Mouse (Mus musculus): ENCODE measurements at regions not wholly inside any gene's neighbourhood (a gene's known extent, or its start where the extent isn't known, plus 50 kb on each side); places are given as distances from the start of the nearest gene placed in this dataset.

DNA sequence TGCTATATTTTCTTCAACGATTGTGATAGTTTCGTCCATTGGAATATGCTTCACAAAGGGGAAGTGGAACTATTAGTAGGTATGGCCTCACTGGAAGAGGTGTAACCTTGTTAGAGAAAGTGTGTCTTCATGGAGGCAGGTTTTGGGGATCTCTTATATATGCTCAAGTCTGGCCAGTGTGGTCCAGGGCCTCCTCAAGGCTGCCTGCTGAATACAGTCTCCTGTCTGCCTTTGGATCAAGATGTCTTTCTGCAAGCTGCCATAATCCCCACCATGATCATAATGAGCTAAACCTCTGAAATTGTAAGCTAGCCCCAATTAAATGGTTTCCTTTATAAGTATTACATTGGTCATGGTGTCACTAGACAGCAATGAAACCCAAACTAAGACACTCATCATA, 384.3 kb downstream of the Btbd3 start:
- DNase-seq (ENCODE audit: low spot score in 2 of 2), result no peak

DNA sequence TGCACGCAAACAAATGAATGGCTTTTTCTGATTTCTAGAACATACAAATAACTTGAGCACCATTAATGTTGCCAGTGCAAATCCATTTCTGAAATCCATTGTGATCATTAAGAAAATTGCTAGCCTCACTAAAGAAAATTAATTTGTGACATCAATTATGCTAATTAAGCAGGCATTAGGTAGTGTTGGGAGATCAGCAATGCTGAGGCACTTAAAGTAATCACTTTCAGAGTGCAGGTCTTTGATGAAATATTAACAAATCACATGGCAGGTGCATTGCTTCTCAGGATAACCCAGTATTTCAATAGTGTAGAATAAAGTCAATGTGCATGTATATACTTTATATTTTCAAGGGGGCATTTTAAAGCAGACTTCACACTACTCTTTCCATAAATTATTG, 385.0 kb downstream of the Btbd3 start:
- no peak for DNase-seq (ENCODE audit: low spot score in 2 of 2)

DNA sequence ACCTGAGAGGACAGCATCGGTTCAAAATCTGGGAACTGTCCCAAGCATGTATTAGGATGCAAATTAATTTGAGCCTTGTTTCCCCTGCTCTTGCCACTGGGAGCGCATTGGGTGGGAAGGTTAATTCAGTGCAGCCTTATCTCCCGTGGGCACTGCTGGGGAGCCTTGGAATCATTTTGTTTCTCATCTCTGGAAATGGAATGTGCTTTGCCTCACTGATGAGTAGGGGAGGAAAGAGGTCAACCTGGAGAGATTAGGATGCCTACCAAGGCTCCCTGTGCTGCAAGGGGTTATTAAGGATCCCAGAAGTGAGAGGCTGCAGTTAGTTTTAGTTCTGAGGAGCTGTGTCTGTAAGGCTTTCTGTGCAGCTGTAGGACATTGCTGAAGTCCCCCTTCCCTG, 392.3 kb downstream of the Btbd3 start:
- DNase-seq (ENCODE audit: low spot score in 2 of 2), result no peak

DNA sequence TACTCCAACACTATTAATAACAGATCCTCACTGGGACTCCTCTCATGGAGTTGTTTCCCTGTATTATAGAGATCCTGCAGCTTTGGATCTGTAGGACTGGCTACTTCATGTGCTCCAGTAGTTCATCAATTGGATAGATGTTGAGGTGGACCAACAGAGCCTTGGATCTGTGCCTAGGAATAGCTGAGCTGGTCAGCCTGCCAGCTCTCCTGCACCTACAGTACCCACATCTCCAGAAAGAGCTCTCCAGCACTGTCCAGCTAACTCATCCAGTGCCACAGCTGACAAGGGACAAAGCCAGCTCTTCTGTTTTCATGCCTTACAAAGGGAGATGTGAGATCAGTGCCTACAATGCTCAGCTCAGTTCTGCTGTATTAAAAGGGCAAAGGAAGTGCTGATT, 403.0 kb downstream of the Btbd3 start:
- no peak for DNase-seq (ENCODE audit: low spot score in 2 of 2)

DNA sequence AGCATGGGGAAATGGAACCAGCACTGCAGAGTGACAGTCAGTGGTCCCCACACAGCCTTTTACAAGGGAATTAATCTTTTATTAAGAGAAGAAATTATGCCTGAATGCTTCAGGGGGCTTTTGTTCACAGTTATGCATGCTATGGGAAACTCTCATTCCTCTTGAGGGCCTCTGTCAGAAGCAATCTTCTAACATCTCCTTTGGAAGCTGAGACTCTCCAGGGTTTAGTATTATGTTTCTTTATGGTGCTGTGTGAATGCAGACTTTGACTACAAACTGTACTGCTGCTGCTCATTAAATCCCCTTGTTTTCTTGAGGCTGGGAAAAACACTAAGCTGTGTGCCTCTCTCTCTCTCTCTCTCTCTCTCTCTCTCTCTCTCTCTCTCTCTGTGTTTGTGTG, 413.9 kb downstream of the Btbd3 start:
- DNase-seq (ENCODE audit: low spot score in 2 of 2), result no peak

DNA sequence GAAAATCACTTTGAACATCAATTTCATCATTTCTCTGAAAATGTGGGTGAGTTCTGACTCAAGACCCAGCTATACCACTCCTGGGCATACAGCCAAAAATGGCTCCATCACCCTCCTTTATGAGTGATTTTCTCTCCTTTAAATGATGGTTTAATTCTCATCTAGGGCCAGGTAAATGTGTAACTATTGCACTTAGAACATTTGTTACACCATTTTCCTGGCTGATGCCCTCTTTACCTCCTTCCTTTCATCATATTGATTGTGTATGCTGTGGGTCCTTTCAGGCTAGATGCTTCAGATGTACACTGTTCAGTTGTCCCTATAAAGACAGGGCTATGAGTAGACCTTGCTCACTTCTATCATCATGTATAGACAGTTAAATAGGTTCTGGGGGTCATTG, 418.4 kb downstream of the Btbd3 start:
- no peak for DNase-seq (ENCODE audit: low spot score in 2 of 2)

DNA sequence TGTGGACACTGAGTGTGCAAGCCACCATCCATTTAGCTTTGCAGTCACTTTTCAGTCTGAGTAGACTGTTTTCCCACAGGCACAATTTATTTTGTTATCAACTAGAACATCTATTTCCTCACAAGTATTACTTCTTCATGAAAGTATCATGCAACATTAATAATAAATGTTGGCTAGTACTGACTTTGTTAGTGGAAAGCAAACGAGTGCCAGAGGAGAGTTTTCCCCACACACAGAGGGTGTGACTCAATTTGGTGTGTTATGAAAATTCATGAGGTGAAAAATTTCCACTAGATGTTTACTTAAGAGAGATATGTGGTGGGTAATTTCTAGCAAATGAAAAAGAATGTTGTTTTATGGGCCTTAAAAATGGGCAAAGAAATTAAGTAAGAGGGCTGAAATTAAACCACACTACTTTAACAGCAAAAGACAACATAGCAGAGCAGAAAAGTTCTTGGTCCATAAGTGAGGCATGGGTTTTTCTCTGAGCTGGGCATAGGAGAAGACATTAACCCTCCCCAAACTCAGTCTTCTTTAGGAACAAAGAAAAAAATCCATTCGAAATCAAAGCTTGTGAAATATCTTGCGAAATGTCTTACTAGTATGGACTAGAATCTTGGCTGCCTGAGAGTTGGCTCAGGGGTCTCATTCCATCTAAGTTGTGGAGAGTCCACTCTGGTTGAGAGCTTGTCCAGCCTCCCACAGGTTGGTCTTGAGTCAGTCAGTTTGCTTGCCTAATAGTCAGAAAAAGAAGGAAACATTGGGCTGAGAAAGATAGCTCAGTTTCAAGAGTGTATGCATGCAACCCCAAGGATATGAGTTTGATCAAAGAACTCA, 419.1 kb downstream of the Btbd3 start:
- no peak for DNase-seq (ENCODE audit: low spot score in 2 of 2)

DNA sequence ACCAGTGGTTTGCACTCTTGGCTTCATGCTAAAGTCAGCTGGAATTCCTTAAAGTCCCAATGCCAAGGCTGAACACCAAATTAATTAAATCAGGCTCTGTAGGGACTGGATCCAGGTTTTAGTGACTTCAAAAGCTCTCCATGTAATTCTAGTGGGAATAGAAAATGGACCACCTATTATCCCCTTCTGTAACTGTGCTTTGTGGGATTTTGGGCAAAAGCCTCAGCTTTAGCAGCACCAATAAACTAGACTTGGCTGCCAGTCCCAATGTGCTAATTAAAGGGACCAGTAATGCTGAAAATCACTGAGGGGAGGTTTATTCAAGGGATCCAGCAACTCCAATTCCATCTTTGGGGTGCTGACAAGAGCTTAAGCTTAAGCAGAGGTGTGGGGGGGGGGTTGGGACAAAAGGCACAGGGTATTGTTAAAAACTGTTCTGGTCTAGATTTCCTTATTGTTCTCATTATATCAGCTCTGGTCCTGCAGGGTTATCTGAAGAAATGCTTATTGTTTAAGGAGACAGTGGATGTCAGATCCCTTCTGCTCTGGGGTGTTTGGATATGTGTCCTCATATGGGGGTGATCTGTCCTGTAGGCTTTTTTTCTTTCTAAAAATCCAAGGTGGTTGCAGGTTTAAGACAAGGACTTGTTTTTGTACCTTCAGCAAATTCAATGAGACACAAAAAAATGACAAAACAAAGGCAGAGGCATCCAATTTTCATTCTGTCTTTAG, 431.9 kb downstream of the Btbd3 start:
- no peak for DNase-seq (ENCODE audit: low spot score in 2 of 2)

DNA sequence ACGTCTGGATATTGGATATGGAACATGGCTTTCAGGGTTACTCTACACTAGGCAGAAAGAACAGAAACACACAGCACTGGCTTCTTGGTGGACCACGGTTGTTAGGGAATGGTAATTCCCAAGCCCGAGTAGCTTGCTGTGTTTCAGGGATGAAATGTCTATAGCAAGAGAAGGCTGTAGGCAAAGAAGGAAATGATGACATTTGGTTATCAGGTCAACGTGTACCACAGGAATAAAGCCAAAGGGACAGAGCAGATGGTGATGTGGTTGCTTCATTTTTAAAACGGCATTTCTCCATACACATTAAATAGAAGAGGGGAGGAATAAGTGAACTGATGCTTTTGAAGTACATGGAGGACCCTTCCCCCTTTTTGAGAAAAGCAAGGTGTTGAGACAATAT, 433.1 kb downstream of the Btbd3 start:
- no peak for DNase-seq (ENCODE audit: low spot score in 2 of 2)

DNA sequence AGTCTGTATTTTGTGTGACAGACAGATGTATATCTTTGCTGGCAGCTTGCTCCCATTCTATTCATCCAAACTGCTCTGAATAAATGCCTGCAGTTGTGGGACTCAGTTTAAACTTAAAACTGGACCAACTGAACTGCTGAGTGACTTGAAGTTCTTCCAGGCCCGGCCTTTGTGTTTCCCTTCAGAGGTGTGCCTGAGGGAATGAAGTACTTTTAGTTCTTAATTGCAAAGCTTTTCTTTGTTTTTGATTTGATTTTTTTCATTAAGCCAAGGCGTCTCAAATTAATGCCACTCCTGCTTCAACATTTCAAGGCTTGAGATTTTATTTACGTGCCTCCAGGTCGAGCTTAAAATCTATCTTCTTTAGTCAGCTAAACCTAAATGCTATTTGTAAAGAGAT, 446.4 kb downstream of the Btbd3 start:
- no peak for DNase-seq (ENCODE audit: low spot score in 2 of 2)

DNA sequence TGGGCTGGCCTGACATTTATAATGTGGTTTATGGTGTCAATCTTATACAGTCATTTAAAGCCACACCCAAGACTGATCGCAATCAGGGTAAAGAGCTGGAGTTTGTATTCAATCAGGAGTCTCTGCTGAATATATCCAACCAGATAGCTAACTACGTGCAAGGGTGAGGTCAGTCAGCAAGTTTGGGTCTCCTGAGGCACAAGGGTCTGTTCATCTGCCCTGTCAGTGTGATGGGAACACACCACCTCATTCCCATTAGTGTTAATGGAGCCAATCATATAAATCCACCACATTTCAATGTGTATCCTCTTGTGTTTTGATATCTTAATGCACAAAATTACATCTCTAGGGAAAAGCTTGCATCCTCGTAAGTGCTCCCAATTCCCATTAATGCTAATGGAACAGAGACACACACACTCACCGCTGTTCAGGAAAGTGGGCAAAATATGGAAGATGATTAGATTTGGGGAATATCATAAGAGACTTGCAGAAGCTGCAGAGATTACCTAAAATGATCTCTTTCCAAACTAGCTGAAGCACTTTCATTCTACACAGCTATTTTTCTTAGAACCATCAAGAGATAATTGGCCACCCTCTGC, 447.7 kb downstream of the Btbd3 start:
- DNase-seq (ENCODE audit: low spot score in 2 of 2), result no peak

DNA sequence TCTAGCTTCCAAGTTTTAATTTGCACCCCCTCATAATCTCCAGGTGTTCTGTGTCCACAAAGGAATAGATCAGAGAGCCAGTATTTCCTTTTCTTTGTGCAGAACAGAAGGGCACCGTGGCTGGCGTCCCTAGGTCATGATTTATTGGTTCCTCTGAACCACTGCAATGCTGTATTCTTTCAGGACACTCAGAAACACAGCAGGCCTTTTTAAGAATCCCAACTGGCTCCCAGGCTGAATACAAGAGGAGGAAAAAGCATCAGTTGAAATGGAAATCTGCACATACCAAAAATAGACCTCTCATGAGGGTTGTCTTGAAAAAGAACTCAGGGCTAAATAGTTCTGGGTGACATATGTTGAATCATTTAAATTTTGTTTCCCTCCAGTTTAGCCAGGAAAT, 452.4 kb downstream of the Btbd3 start:
- DNase-seq (ENCODE audit: low spot score in 2 of 2), result no peak

DNA sequence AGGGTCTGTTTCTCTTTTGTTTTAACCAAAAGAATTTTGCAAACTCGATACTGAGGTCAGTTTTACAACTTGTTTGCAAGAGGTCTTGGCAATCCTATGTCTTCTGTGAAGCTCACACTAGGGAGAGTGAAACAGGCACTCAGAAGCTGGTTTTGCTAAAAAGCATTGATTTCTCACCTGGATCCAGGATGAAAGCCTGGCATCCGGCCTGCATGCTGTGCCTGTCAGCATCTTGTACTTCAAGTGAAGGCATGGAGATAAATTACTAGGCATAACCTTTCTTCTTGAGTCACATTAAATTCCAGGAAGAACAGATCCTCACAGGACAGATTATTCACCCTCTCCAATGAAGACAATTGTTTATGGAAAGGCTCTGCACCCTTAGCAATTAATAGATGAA, 477.5 kb downstream of the Btbd3 start:
- DNase-seq (ENCODE audit: low spot score in 2 of 2), result no peak

DNA sequence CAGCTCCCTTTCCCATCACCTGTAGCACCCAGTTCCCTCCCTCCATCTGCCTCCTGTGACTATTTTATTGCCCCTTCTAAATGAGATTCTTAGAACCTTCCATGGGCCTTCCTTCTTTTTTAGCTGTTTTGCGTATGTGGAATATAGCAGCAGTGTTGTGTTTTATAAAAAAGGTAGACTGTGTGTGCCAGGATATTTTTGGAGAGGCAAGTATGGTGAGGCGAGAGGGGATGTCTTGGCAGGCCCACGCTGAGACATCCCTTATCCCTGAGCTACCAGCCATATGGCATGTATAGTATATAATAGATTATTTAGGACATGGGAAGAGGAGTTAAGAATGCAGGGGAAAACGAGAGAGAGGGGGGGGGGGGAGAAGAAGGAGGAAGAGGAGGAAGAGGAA, 488.4 kb downstream of the Btbd3 start:
- DNase-seq (ENCODE audit: low spot score in 2 of 2), result no peak

DNA sequence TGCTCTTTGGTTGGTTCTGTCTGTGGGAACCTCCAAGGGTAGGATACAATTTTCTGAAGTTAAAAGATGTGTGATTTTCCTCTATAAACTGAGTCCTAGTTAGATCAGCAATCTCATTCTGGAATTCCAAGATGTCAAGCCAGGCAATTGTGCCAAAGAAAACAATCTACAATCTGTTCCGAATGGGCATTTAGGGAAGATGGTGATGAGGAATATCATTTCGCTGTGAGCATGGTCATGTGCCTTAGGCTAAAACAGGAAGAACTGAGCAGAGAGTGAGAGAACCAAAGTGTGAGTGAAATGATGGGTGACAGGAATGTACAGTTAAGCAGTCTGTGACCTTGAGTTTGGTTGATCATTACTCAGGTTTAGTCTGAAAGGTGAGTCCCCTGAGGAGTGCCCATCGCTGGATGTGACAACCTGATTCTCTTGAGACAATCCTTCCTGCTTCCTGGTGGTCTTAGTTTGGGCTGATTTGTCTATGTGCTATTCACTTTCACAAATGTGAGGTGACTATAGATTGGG, 504.1 kb downstream of the Btbd3 start:
- DNase-seq (ENCODE audit: low spot score in 2 of 2), result no peak

DNA sequence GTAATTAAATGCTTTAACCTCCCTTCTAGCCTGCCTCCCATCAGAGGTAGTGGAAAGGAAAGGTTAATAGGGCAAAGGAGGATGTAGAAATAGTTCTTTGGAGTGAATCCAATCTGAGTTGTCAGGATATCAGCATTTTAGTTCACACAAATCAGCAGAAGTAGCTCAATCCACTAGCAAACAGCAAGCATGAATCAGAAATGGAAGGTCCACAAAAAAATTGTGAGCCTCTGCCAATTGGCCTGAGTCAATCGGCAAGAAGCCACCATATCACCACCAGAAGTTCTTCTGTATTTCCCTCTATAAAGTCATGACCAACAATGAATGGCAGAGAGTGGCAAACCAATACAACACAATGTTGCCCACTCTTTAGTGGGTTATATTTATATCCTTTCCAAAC, 505.0 kb downstream of the Btbd3 start:
- no peak for DNase-seq (ENCODE audit: low spot score in 2 of 2)

DNA sequence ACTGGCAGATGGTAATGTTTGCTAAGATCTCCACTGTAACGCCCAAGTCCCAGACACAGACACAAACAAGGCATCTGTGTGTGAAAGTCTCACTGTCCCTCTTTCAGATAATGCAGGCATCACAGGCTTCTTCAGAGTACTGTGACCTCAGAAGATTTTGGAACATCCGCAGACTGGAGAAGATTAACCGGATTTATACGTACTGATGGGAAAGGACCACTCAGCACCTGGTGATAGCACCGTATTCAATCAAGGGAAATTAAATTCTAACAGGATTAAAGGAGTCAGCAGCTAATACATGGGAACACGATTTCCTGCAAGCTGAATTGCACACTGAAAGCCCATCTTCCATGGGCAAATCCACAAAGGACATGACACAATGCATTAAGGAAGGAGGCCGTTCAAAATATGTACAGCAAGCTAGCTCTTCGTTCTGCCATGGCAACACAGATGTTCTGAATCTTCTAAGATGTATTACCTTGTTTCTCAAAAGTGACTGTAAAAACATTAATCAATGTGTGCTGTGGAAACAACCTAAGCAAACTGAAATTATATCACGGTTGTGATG, 510.0 kb downstream of the Btbd3 start:
- DNase-seq (ENCODE audit: low spot score in 2 of 2), result no peak

DNA sequence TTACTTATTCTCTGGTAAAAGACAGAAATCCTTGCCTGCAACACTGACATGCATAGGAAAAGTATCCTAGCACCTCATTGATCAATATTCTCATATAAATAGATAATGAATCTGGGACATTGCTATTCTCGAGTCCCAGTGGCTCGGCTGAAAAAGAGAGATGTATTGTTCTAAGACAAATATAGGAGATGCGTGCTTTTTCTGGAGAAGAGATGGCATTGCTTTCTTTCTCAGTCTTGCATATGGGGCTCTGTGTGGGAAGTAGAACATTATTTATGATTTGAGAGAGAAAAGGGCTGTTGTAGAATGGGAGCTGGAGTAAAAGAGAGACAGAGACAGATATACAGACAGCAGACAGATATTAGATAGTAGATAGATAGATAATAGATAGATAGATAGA, 527.4 kb downstream of the Btbd3 start:
- DNase-seq (ENCODE audit: low spot score in 2 of 2), result no peak

DNA sequence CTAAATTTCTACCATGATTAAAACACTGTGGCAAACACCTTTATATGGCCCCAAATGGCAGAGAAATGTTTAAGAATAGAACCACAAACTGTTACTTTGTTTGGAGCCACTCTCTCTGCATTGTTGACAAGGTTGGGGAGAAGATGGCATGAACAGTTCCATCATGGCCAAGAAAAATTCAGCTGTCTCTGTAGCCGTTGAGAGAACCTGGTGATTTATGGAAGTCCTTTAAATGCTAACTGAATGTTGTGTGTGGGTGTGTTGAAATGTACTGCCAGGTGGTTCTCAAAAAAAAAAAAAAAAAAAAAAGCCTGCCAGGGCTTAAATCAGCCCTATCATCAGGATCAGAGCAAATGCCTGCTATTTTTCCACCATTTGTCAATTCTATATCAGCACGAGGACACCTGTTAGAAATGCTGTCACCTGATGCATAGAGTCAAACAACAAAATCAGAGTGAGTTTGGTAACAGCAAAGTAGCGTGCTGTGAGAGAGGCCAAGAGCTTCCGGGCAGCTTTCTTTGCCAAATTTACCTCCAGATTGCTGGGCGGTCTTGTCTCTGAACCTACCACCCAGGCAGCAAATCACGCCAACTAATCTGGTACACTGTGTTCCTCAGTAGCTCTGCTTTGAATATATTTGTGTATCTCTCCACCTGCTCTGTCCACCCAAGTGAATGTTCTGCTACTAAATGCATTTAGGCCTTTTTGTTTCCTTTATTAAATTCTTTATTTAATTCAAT, 536.5 kb downstream of the Btbd3 start:
- no peak for DNase-seq (ENCODE audit: low spot score in 2 of 2)

DNA sequence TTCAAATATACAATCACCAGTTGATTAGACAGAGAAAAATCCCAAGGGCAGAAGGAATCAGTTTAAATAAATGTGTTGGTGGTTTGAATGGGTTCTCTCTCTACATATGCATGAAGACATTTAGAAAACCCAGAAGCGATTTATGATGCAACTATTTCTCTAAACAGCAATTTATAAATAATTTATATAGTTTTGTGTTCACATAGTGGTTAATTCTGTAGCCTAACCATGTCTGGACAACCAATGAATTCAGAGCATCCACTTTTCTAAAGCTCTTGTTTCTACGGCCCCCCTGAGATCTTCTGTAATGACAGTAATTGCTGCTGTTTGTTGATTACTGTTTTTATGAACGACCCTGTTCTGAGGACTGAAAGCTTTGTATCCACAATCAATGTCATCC, 549.8 kb downstream of the Btbd3 start:
- no peak for DNase-seq (ENCODE audit: low spot score in 2 of 2)

DNA sequence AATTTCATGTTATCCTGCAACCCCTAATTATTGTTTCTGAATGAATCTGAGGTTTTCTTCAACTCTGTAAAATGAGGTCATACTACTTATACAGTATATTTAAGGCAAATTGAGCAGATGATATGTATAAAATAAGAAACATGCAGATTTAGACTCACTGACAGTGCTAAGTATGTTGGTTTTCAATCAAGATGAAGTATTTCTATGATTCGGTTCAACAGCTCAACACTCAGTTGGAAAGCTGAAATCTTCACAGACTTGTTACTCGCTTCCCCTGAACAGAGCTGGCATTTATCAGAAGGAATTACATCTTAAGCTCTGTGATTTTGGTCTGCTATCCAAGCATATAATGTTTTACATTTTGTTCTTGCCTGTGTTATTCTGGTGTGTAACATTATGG, 553.4 kb downstream of the Btbd3 start:
- DNase-seq (ENCODE audit: low spot score in 2 of 2), result no peak

All from adrenal gland, postnatal 4 days (tissue).